Mouse (Mus musculus) right cerebral cortex, adult 2 months (tissue): Measurements from ENCODE around the gene Cma2.
"Not testable (repeated sequence)": the region's sequence is repeated elsewhere in the genome, so short reads cannot be mapped to it uniquely, and the experiment has no call there.

Experiments
- DNase-seq, 2 experiments: peaks; one replicate each; pipeline ENCODE4 v3.0.0; 2021 to 2022; ENCODE audit warnings: low spot score in 2 of 2

The Cma2 gene

GRCm38 (mm10) chr14:55950346-55951030, at the start of gene Cma2:
Cma2 (plus strand) TSS chr14:55950980.
- DNase-seq: no peak

DNA sequence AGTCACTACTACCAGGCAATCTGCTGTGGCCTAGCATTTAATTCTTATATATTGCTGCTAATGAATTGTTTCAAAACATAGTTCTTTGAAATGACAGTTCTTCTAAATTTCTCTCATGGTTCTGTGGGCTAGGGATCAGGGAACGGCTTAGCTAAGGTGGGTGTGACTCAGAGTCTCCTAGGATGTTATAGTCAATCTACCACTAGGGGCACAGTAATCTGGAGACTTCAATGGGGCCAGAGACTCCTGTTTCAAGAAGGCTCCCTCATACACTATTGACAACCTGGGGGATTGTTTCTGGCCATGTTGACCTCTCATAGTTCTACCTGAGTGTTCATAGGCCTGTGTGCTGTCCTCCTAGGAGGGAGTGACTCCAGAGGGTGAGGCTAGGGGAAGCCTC, 45.3 kb upstream of the Cma2 start:
- no peak for DNase-seq

DNA sequence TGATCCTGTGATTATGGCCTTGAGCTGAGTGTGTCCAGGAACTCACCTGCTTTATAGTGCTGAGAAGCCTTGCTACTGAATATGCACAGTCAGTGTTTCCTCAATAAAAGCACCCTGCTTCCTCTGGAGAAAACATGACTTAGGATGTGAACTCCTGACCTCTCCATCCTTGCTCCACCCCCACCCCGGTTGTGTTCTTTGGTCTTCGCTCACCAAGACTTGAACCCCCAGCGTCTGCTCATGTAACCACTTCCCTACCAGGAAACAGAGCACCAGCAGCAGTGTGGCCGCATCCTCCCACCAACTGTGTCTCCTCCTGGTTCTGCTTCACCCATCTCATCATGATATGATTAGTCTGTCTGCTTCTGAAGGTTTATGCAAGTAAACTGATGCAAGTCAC, 37.4 kb upstream of the Cma2 start:
- DNase-seq: no peak

DNA sequence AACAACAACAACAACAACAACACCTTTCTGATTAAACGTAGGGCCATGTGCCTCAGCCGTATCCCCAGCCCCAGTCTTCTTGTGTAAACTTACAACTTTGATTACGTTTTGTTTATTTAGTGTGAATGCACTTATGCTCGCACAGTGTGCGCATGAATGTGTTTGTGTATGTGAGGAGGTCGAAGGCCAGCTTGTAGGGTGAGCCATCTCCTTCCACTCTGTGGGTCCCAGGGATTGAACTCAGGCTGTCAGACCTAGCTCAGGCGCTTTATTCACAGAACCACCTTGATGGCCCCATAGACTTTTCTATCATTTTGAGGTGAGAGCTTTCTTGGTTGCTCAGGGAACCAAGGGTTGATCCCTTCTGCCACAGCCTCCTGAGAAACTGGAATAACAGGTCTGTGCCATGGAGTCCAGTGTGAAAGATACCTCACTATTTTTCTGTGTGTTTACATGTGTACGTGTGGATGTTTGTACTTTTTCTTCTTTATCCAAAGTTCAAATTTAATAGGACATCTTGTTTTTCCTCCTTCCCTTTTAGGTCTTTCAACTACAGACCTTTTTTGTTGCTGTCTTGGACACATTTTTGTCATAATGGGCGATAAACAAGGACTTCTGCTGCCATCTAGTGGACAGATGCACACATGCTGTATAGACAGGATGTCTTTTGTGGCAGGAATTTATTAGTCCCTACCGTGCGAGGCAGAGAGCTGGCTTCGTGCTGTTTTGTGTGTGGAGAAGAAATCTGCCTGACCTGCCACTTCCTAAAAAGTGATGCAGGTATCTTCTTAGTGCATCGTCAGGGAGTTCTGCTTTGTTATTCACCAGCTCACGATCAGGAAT, 32.3 kb upstream of the Cma2 start:
- peak; percentile 78 to 85 for DNase-seq

- DNase-seq: peak; percentile 5
These were observed 28.1 kb upstream of the Cma2 start for GRCm38 (mm10) chr14:55922475-55923232.

DNA sequence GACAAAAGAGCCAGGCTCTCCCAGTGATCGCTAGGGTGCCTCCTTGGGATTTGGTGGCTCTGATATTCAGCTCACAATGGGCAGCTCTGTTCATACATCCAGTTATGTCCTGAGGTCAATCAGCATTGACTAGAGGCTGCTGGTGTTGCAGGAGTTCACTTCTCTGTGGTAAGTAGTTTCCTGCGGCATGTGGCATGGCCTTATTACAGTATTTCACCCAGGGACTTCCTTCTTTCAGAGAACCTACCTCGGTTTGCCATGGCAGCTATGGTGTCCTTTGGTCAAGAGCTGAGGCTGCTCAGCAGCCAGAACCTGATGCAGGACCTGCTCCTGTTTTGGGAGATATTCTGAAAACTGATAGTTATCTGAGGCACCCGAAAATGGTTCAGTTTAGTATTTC, 23.9 kb upstream of the Cma2 start:
- DNase-seq: no peak

- DNase-seq: no peak
These were observed 21.4 kb upstream of the Cma2 start for GRCm38 (mm10) chr14:55929263-55929997.

DNA sequence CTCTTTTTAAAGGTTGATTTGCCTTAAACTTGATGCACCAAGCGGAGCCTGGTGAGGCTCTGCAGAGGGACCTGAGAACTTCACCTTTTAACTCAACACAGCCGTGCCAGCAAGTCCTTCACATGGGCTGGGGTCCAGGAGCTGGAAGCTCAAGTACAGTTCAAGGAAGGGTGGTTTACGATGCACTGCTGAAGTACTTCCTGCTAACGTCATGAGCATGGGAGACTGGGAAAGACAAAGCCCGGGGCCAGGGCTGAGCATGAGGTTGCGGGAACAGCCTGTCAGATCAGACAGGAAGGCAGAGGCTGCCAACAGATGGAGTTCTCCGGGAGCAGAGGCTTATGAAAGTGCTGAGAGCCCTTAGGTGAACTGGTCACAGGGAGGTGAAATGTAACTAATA, 17.2 kb upstream of the Cma2 start:
- no peak for DNase-seq

DNA sequence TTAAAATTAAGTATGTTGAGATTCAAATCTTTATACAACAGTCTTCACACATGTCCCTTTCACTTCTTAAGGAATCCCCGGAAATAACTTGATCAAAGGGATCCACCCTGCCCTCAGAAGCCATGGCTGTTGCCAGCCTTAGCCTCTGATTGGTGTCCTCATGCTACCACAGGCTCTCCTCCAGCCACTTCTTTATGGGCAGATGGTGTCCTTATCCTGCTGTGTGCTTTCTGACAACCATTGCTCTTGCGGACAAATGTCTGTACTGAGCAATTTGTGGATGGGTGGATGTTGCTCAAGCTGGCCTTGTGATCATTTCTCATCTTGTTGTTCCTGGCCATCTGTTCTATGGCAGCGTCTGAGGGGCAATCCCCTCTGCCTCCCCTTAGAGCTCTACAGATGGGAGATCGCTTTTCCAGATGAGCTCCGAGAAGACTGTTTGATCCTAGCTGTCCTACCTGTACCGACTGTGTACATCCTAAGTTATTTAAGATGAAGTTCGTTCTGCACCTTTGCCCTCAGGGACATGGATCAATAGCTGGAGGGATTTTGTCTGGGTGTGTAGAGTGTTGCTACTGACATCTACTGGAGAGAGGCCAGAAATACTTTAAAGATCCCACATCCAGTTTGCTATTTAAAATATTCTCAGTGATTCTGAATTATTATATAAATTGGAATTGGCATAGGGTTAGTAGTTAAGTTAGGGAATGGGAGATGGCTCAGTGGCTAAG, 10.5 kb upstream of the Cma2 start:
- no peak for DNase-seq

GRCm38 (mm10) chr14:55943601-55944000, 7.2 kb upstream of the Cma2 start:
- DNase-seq: no peak

DNA sequence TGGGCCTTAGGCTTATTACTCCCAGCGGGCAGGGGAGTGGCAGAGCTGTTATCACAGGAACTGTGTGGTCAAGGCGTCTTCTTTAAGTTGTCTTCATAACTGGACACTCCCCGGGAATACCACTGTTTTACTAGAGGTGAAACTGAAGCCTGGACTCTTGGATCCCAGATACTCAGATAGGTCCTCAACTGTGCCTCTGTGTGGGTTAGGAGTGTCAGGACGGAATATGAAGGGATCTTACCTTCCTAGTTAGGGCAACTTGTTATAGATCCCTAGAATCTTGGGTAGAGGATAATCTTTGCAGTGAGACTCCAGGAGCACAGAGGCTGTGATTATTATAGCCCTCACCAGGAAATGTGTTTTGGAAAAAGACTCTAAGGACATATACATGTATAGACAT, 6.2 kb upstream of the Cma2 start, which contains the start of gene Cma1:
Cma1 (minus strand) TSS at position 101 of the 400 bp plus-strand sequence.
- DNase-seq: no peak

GRCm38 (mm10) chr14:55946269-55946969, 4.4 kb upstream of the Cma2 start:
- DNase-seq: no peak

- no peak for DNase-seq
These were observed 12.5 kb downstream of the Cma2 start for GRCm38 (mm10) chr14:55963263-55963662.

- DNase-seq: not testable (repeated sequence)
These were observed 13.1 kb downstream of the Cma2 start for GRCm38 (mm10) chr14:55963900-55964299.

DNA sequence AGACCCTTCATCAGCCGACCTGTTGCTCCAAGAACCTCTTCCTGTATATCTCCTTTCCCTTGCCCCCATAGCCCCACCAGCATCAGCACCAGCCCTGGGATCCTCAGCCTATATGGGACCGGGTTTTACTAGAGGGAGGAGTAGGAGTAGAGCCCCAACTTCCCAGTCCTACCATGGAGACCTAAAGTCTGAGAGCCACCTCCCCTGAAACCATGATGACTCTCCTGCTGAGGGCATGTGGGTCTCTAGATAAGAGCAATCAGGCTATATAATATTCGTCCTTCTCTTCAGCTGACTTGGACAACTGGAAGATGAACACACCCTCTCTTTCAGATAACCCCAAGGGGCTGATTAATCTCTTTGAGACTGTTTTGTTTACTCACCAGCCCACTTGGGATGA, 36.7 kb downstream of the Cma2 start:
- not testable (repeated sequence) for DNase-seq

DNA sequence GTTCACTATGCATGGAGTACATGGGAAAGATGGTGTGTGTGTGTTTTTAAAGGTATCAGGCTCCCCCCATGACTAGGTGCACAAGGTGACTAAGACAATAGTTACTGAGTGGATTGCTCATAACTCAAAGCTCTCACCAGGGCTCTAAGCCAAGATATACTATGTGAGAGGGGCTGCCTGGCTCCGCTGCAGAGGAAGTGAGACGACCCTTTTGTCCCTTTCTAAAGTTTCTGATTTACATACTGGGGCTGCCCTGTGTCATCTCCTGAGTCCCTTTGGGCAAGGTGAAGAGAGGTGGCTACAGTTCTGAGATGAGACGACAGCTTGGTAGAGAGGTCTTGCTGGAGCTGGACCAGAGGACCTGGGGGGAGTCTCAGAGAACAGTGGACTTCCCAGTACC, 62.4 kb downstream of the Cma2 start:
- DNase-seq: no peak

GRCm38 (mm10) chr14:56013924-56014323, 63.1 kb downstream of the Cma2 start:
- DNase-seq: no peak

DNA sequence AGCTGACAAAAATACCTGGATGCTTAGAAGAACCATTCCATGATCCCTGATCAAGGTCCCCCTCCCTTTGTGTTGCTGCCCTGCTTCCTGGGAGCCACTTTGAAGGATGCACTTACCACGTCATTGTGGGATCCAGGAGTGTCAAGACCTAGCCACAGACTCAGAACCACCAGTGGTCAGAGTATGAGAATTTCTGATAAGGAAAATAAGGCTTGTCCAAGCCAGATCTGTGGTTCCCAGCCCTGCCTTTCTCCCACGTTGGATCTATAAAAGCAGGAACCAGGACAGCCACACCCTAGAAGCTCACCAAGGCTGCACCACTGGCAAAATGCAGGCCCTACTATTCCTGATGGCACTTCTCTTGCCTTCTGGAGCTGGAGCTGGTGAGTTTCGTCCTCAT, 66.9 kb downstream of the Cma2 start, which contains the start of gene Mcpt1:
Mcpt1 (plus strand) TSS at position 301 of the 400 bp plus-strand sequence.
- not testable (repeated sequence) for DNase-seq

DNA sequence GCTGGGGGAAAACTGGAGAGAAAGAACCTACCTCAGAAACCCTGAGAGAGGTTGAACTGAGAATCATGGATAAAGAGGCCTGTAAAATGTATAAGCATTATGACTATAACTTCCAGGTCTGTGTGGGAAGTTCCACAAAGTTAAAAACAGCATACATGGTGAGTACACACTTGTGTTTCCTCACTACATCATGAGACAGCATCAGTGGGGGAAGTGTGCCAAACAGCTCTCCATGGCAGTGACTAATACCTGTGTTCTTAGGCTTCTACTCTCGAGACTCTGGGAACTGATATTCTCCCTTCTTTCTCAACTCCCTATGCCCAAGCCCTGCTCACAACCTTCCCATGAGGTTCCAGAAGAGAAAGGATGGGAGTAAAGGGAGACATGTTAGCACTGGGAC, 68.7 kb downstream of the Cma2 start:
- DNase-seq: peak; percentile 4 to 11

GRCm38 (mm10) chr14:56021305-56021704, 70.5 kb downstream of the Cma2 start:
- DNase-seq: not testable (repeated sequence)
